Mouse (Mus musculus) heart, adult 2 months (tissue): Measurements from ENCODE around the gene Gxylt2.

Source experiments
- CTCF ChIP-seq: fragments of 200-600 bp; IDR thresholded peaks from 2 replicates; pipeline ENCODE4 v1.8.1; 2022; ENCODE audit warnings: antibody characterized with exemption, mild to moderate bottlenecking, moderate library complexity
- POLR2A ChIP-seq: fragments of 200-500 bp; IDR thresholded peaks from 2 replicates; pipeline ENCODE4 v1.6.1; 2011; ENCODE audit warnings: mild to moderate bottlenecking, low read depth, low read length, control low read depth; ENCODE audit not compliant: insufficient read depth

DNA sequence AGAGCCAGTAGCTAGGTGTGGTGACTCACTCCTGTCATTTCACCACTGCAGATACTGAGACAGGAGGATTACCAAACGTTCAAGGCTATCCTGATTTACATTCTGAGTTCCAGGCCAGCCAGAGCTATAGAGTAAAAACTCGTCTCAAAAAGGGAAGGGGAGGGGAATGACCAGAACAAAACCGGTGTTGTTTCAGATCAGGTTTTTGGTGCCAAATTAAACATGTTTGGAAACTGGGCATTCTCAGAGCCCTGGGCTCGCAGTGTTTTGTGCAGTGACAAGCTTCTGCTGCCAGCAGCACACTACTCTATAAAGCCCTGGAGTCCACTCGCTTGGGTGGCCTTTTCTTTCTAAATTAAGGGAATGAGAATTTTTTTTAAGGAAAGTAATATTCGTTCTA lies 42.3 kb upstream of the Gxylt2 start:
- TF ChIP-seq CTCF = no peak
- no peak for TF ChIP-seq POLR2A
